Mouse (Mus musculus): ENCODE measurements around the gene Dnajb2.
A peak's percentile ranks its signal among the peaks of the same experiment; 100 is the strongest.
"Not testable (repeated sequence)": the region's sequence is repeated elsewhere in the genome, so short reads cannot be mapped to it uniquely, and the experiment has no call there.

Gene Dnajb2

GRCm38 (mm10) chr1:75219078-75219477 lies 17.1 kb upstream of the Dnajb2 start:
- peak; percentile 74 for DNase-seq (ENCODE audit: low spot score)

- DNase-seq (ENCODE audit: low spot score), result no peak
Measured at GRCm38 (mm10) chr1:75219531-75219930, 16.7 kb upstream of the Dnajb2 start, which contains the start of gene Tuba4a. TSS of gene Tuba4a (minus strand) at chr1:75219865.

- no peak for DNase-seq (ENCODE audit: low spot score)
Measured at GRCm38 (mm10) chr1:75221538-75221937, 14.7 kb upstream of the Dnajb2 start.

DNA sequence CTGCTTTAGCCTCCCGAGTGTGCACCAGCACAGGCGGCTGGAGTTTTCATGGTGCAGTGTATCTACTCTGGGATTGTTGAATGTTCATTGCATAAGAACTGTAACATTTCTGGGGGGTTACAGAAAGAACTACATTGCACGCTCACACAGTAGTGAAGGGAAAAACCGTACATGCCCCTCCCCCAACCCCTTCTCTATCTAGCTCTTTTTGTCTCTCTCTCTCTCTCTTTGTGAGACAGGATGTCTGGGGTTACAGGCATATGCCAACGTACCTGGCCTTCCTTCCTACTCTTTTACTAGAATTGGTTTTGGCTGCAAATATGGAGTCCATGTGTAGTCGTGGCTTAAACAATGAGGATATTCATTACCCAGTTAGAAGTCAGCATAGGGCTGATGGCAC lies 13.3 kb upstream of the Dnajb2 start:
- no peak for DNase-seq (ENCODE audit: low spot score)

DNA sequence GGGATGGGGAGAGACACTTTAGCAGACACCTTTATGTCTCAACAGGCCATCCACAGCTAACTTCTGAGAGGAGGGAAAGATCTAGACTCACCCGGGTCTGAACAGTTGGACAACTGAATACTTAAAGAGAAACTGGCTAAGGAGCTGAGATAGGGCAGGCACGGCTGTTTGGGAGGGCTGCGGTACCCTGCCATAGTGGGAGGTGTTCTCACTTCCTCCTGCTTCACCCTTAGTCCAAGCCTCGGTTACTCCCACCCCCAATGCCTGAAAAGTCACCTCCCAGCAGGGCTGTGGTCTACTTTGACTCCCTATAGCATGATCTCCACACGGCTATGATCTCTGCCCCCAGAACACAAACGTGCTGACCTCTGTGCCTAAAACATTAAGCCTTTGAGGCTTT lies 12.7 kb upstream of the Dnajb2 start:
- no peak for DNase-seq (ENCODE audit: low spot score)

DNA sequence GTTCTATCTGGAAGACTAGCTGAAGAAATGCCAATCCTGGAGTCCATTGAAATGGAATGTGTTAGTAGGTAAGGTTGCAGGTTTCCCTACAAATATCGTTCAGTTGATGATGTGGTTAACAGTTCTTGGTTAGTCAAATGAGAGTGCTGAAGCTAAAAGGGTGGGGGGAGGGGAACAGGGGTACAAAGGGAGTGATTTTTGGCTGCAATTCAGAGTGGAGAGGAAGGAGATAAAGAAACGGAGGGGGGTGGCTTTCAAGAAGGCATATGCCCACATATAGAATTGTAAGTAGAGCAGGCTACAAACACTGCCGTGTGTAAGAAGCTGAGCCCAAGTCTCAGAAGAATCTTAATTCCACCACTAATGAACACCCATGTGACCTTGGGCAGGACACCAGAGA lies 10.7 kb upstream of the Dnajb2 start:
- no peak for DNase-seq (ENCODE audit: low spot score)

GRCm38 (mm10) chr1:75226138-75226537 lies 10.1 kb upstream of the Dnajb2 start:
- no peak for DNase-seq (ENCODE audit: low spot score)

GRCm38 (mm10) chr1:75227653-75228052 lies 8.6 kb upstream of the Dnajb2 start:
- no peak for DNase-seq (ENCODE audit: low spot score)

GRCm38 (mm10) chr1:75229158-75229557 lies 7.0 kb upstream of the Dnajb2 start:
- no peak for DNase-seq (ENCODE audit: low spot score)

DNA sequence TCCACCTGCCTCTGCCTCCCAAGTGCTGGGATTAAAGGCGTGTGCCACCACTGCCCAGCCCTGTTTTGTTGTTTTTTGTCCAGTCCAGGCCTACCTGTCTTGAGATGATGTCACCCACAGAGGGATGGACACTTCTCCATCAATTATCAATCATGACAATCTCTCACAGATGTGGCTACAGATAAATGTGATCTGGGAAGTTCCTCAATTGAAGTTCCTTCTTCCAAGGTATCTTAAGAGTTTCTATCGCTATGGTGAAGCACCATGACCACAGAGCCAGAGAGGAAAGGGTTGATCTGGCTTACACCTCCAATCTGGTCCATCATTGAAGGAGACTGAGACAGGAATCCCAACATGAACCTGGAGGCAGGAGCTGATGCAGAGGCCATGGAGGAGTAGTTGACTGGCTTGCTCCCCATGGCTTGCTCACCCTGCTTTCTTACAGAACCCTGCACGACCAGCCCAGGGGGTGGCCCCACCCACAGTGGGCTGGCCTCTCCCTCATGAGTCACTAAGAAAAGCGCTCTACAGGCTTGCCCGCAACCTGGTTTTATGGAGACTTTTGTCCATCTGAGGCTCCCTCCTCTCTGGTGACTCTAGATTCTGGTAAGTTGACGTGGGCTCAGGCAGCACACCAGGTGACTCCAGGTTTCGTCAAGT lies 5.7 kb upstream of the Dnajb2 start:
- DNase-seq (ENCODE audit: low spot score), result no peak

- DNase-seq (ENCODE audit: low spot score), result no peak
Measured at GRCm38 (mm10) chr1:75231224-75231623, 5.0 kb upstream of the Dnajb2 start.

- no peak for DNase-seq (ENCODE audit: low spot score)
Measured at GRCm38 (mm10) chr1:75231664-75232152, 4.5 kb upstream of the Dnajb2 start, which contains the start of gene A630095N17Rik. TSS of gene A630095N17Rik (minus strand) at chr1:75232102.

DNA sequence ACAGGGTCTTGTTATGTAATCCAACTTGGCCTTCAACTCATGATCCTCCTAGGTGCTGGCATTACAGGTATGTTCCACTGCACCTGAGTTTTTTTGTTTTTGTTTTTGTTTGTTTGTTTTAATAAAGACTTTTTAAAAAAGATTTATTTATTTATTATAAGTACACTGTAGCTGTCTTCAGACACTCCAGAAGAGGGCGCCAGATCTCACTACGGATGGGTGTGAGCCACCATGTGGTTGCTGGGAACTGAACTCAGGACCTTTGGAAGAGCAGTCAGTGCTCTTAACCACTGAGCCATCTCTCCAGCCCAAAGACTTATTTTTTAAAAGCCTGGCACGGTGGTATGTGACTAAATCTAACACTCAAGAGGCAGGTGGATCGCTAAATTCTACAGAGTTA lies 3.7 kb upstream of the Dnajb2 start:
- DNase-seq (ENCODE audit: low spot score), result not testable (repeated sequence)

DNA sequence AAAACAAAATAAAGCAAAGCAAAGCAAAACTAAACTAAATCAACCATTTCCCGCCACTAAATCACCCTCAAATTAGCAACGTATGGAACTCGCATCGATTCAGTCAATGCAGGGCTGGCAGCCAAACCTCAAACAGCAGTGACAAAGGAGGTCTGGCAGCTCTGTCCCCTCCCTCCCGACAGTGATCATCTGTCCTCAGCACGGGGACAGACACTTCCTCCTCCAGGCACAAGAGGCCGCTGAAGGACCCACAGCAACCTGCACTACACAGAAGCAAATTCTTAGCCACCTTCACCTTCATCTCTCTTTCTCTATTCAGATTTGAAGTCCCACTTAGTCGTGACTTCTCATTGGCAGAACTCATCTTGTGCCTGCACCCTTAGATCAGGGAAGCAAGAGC lies 1.6 kb upstream of the Dnajb2 start:
- DNase-seq (ENCODE audit: low spot score), result no peak

- no peak for DNase-seq (ENCODE audit: low spot score)
Measured at GRCm38 (mm10) chr1:75239591-75239990, 3.4 kb downstream of the Dnajb2 start.

DNA sequence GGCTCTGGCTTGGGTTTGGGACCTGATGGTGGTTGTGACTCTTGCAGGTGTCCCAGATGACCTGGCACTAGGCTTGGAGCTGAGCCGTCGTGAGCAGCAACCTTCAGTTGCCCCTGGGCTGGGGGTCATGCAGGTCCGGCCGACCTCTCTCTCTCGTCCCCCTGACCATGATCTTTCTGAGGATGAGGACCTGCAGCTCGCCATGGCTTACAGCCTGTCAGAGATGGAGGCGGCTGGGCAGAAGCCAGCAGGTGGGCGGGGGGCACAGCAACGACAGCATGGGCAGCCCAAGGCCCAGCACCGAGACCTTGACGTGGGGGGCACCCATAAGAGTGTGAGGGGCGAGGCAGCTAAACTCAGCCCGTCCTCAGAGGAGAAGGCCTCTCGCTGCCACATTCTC lies 7.2 kb downstream of the Dnajb2 start:
- no peak for DNase-seq (ENCODE audit: low spot score)

DNA sequence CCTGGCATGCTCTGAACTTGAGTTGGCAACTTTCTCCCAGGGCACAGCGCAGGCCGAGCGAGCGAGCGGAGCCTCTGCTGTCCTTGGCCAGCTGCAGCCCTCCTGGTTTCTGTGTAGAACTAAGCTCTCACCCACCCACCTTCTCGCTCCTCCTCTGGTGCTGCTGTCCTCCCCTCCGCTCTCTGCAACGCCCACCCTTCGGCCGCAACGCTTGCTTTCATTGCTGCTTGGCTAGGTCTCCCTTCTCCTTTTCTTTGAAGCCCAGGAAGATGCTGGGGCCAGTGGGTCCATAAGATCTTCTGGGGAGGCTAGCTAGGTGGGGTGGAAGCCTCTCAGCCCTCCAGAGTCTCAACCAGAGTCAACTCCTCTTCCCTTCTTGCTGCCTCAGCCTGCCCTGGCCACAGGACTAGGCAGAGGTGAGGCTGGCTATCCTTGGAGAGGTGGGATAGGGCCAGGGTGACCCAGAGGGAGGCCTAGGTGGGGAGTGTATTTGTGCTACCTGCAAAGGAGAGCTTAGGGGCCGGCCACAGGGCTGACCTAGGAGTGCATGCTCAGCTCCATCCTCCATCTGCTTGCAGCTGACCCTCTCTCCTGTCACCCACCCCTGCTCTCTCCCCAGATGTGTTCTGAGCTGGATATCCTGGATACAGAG lies 8.1 kb downstream of the Dnajb2 start:
- no peak for DNase-seq (ENCODE audit: low spot score)

GRCm38 (mm10) chr1:75244836-75245235 lies 8.6 kb downstream of the Dnajb2 start:
- no peak for DNase-seq (ENCODE audit: low spot score)

- no peak for DNase-seq (ENCODE audit: low spot score)
Measured at GRCm38 (mm10) chr1:75247071-75247930, 11.1 kb downstream of the Dnajb2 start.

- no peak for DNase-seq (ENCODE audit: low spot score)
Measured at GRCm38 (mm10) chr1:75248041-75248772, 12.0 kb downstream of the Dnajb2 start.

DNA sequence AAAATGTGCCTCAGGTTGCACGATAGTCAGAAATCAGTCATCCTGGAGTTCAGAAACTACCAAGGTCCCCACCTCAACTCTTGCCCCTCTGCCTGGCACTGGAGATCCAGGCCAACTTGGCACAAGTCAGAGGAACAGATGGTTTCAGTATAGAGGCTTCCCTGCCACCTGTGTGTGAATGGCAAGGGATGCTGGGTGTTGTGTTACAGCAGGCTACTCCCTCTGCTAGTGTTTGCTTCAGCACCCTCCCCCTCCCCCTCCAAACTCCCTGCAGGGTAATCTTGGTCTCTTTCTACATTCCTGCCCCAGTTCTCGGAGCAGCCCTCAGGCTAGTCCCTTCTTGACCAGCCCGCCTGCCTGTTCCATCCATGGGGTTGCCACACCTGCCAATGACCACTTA lies 14.3 kb downstream of the Dnajb2 start:
- DNase-seq (ENCODE audit: low spot score), result no peak

Data from ovary, adult 18-20 months (tissue).